Mouse (Mus musculus): ENCODE measurements at regions not wholly inside any gene's neighbourhood (a gene's known extent, or its start where the extent isn't known, plus 50 kb on each side); places are given as distances from the start of the nearest gene placed in this dataset.

DNA sequence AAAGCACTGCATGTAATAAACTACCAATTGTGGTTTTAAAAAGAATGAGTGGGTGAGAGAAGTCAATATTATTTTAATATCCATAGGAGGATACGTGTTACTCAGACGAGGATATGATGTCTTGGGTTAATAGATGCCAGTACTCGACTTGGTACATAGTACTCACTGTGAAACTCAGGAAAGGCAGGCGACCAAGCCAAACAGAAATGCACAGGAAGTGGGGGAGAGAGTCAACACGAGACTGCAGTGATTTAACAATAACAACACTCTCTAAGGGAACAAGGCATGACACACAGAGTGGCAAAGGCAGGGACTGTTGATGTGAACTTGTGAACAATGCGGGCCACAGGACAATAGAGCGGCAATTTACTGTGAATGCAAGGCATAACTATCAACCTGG is 464.6 kb downstream of the Etnk1 start:
- DNase-seq (ENCODE audit: low spot score): no peak

DNA sequence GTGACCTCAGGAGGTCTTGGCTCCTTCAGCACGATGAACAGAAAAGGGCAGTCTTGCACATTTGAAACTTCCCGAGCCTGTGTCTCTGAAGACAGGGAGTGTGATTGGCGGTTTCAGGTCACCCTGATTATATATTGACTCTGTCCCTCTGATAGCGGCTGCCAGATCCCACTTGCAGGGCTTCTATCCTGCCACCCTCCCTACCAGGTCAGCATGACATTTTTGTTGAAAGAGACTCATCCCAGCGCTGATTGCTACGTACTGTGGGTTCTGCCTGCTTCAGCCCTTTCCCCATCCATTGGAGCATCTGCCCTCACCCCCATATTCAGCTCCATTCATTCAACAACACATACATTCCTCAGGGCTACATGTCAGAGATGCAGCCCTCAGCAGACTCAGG is 466.7 kb downstream of the Etnk1 start:
- DNase-seq (ENCODE audit: low spot score): no peak

DNA sequence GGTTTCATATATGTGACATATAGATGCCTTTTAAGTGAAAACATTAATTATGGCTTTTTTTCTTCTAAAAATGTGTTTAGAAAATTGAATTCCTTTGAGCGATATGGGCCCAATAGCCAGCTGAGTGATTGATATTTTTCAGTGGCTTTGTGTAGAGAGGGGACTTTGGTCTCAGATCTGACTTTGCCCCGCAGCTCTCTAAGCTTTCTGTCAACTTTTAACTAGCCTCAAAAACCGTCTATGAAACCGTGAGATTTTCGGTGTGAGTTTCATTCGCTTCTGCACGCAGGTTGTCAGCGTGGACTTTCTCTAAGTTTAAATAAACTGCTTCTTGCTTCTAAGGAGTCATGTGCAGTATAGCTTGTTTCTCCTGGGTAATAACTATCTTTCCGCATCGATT is 467.3 kb downstream of the Etnk1 start:
- DNase-seq (ENCODE audit: low spot score): no peak

DNA sequence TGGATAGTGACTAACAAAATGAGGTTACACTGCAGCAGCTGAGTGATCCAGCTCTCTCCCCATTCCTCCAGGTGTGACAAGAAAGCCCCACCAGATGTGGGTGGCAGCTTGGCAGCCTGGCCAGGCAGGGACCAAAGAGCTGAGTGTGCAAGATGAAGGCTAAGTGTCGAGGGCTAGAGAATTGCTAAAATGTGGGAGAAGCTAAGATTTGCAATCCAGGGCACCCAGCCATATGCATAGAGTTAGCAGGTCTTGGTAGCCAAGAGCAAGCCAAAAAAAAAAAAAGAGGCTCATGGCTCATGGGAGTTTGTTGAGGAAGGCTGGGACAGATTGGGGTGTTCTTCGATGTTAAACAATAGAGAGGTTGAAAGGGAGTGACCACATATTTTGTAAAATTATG is 468.0 kb downstream of the Etnk1 start:
- DNase-seq (ENCODE audit: low spot score): no peak

DNA sequence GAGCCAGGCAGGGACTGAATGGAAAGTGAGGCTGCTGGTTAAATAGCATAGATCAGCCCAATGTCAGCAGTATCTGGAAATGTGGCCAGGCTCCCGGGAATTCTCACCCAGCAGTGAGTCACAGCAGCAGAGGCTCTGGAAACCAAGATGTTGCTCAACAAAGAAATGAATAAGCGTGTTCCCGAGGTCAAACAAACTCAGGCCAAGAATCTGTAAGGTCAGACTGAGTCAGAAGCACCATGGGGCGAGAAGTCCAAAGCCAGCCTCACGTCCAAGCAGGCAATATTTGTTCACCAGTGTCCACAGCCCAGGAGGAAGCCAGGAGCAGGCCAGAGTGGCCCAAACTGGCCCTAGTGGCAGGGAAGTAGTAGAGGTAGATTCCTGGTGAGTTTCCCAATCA is 473.6 kb downstream of the Etnk1 start:
- DNase-seq (ENCODE audit: low spot score): peak; percentile 52

DNA sequence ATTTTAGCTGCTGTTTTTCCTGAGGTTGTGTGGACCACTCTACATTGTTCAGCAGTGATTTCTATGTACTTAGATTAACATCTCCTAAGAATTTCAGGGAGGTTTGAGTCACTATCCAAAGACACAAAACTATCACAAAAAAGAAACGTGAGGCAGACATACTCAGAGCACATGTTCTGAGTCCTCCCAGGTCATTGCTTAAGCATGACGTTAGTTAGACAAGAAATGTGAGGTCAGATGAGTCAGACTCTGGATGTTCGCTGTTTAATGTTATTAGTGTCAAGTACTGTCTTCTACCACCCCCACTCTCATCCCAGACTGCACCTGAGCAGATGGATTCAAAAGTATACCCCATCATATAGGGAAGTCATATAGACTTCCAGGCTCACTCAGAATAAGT is 475.0 kb downstream of the Etnk1 start:
- no peak for DNase-seq (ENCODE audit: low spot score)

DNA sequence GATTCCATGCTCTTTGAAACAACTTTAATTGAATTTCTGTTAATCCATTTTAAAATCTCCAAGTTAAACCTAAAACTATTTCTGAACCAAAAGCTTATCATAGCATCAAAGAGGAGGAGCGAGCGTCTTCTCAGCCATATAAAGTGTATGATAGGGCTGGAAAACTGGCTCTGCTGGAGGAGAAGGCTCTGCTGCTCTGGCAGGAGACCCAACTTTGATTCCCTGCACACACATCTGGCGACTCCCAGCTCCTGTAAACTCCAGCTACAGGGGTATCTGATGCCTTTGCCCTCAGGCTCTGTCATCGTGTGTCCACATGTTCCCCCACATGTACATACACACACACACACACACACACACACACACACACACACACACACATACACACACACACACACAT is 479.0 kb downstream of the Etnk1 start:
- no peak for DNase-seq (ENCODE audit: low spot score)

DNA sequence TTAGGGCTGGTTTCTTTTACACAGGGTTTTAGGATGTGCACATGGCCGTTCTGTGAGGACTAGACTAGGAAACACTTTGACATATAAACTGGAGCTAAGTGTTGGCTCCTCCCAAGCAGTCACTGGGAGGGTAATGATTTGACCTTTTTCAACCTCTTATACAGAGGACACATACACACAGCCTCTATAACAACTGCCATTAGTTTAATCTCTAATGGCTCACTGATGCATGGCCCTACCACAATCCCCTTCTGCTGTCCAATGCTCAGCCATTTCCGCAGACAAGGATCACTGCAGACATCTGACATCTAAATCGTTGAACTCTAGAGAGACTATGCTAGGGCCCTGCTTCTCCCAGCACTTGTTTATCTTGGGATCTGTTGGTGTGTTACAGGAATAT is 481.5 kb downstream of the Etnk1 start:
- DNase-seq (ENCODE audit: low spot score): no peak

DNA sequence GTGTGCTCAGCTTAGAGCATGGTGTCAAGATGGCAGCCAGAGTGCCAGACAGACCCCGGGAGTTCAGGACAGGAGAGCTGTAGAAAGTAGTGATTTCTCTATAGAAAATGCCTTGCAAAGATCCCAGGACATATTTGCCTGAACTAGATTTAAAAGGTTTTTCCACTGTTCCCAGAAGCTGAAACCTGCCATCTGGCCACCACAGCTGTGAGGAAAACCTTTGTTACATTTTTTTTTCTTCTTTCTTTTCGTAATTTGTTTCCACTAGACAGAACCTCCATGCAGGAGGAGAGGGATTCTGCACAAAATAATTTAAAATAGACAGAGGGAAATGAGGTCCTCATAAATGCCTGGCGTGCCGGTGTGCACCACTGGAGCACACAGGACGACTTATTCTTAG is 489.6 kb downstream of the Etnk1 start:
- no peak for DNase-seq (ENCODE audit: low spot score)

DNA sequence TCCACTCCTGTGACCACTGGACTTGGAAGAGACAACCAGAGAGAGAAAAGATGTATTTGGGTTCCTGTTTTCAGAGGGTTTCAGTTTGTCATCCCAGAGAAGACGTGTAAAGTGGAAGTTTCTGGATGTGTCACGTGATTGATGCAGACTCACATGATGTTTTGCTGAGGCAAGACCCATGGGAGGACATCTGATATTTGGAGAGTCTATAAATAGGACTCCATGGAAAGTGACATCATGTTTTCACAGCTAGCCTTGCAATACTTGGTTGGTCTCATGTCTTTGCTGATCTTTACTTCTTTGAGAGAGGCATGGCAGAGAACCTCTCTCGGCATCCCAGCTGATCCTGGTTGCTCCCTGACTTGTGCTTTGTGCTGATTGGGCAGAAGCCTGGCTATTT is 493.8 kb downstream of the Etnk1 start:
- DNase-seq (ENCODE audit: low spot score): no peak

DNA sequence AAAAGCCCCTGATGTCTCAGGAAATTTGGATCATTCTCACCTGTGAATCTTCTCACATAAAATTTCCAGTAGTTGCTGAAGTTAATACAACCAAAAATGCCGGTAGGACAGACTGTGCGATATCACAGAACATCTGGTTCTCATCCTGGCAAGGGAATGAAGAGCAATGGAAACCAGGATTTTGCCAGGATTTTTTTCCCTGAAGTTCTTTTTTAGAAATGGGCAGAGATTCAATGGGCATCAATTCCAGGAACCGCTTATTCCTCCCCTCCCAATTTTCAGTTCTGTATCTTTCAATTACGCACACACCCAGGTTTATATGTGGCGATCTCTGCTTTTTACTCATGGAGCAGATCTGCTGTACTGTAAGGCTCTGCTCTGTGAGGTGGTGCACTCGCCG is 496.3 kb downstream of the Etnk1 start:
- no peak for DNase-seq (ENCODE audit: low spot score)

DNA sequence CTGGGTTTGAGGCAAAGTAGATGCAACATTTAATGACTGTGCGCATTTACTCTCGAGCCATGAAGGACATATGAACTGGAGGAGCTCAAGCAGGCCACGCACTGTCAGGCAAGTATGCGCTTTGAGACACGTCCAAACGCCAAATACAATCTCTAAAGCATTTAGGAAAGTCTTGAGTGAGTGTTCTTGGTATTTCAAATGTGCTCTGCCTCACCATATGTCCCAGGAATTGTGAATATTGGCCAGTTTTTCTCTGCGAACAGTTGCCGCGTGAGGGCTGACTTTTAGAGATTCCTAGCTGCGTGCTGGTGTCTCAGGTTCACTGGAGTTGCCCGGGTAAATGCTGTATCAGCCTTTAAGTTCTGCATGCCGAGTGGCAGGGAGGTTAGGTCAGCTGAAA is 498.4 kb downstream of the Etnk1 start:
- DNase-seq (ENCODE audit: low spot score): no peak

DNA sequence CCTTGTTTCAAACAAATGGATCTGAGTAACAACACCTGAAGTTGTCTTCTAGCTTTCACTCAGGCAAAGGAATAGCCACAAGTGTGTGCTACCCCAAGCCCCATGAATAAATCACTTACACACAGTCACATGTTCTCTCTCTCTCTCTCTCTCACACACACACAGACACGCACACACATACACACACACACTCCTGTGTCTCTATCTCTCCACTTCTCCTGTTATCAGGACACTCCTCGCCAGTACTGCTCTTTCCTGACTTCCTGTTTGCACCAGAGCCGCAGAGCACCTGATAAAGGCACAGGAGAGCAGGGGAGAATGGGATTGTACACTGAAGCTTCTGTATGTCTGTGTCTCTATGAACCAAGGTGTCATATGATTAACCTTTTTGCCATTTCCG is 501.5 kb downstream of the Etnk1 start:
- DNase-seq (ENCODE audit: low spot score): no peak

DNA sequence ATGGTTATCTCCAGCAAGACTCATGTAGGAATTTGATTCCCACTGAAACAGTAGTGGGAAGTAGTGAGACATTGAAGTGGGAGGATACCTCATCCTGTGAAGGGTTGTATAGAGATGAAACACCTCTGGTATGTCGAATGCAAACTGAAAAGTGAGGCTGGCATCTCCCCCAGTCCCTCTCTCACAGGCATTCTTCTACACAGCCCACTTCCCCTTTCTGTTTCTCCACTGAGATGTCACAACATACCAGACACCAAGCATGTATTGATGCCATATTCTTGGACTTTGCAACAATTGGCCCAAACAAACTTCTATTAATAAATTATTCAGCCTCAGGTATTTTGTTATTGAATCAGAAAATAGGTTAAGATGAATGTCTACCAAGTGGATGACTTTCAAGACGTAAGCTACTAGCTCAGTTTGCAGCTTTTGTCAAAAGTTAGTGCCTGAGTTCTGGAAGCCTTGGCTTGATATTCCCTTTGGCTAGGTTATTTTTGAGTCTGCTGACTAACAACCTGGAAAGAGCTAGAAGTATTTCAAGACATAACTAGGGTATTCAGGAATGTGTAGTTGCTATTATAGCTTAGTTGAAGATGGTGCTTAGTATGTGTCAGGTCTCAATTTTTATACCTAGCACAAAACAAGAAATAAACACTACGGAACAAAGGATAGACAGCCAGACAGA is 502.6 kb downstream of the Etnk1 start:
- DNase-seq (ENCODE audit: low spot score): no peak

DNA sequence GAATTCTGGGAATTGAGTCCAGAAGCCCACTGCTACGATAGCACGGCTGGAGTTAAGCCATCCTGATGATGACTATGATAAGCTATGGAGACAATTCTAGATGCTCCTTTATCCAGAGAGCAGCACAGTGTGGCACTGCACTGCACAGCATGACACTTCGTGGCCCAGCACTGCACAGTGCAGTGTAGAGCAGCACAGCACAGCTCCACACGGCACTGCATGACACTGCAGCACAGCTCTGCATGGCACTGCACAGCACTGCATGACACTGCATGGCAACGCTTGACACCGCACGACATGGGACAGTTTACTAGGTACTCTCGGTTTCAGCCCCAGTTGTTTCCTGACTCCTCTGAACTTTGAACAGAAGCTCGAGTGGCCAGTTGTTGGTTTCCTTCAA is 523.1 kb downstream of the Etnk1 start:
- no peak for DNase-seq (ENCODE audit: low spot score)

DNA sequence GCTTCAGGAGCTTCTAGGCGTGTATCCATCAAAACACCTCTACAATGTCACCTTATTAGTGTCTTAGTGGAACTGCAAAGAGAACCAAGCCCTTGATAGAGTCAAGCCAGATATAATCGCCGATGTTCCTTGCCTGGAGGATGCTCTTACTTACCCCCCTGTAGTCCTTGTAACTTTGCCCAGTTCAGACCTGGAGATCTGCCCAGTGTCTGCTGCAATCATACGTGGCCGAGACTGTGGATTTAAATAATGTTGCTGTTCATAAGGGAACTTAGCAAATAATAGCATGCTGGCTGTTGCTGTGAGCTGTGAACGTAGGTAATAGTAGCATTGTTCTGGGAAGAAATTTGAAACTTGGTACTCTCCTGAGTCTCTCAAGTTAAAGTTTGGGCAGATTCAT is 523.8 kb downstream of the Etnk1 start:
- no peak for DNase-seq (ENCODE audit: low spot score)

DNA sequence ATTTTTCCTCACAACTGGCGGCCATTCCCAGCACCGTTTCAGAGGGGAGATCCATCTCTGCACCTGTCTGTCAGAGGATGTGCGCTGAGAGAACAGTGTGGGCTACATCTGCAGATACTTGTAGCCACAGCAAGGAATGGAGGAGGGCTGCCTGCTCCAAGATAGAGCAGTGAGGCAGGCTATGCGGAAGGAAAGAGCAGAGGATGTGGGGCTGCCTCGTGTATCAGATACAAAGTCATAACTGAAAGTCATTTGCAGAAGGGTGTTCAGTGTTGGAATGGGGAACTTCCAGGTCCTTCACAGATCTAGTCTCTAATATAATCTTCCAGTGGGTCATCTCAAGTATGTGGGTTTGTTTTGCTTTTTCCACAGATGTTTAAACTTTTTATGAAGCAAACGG is 531.0 kb downstream of the Etnk1 start:
- DNase-seq (ENCODE audit: low spot score): no peak

DNA sequence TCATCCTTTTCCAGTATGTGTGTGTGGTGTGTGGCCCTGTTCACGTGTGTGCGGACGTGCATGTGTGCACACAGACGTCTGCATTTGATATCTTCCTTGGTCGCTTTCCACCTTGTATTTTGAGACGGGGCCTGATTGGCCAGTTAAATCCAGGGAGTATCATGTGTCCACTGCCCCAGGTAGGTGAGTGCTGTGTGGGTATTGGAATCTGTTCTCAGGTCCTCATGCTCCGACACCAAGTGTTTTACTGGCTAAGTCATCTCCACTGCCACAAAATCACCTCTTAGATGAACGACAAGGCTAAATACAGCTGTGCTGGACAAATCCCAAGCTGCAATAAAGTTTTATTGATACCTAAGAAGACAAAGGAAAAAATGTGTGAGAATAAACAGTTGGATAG is 537.0 kb downstream of the Etnk1 start:
- DNase-seq (ENCODE audit: low spot score): no peak

DNA sequence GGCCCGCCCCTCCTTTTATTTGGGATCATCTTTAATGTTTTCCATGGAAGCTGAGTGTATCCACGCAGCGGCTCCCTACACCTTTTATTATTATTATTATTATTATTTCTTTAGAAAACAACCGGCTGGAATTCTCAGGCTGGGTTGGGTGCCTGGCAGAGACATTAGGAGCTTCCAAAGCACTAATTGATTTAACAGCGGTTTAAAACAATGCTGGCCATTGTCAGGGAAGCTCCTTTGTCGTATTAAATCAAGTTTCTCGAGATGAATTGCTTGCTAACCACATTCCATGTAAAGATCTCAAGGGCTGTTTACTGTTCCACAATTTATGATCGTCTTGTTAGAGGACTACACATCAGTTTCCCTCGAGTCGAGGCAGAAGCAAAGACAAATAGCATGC is 539.4 kb downstream of the Etnk1 start:
- DNase-seq (ENCODE audit: low spot score): no peak

DNA sequence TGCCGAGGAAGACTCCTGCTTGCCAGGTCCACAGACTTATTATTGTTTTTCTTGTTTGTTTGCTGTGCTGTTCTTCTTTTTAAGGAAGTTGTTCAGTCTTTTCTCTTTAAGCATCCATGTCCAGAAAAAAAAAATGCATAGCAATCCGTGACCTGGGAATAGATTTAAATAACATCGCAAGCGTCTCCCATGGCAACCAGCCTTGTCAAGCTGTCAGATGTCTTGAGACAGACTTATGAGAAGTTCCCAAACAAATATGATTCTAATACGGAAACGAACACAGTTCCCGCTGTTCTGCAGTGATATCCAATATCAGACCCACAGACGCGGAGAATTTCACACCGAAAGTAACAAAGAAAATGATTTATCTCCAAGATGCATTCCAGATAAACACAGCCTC is 547.4 kb downstream of the Etnk1 start:
- DNase-seq (ENCODE audit: low spot score): no peak

DNA sequence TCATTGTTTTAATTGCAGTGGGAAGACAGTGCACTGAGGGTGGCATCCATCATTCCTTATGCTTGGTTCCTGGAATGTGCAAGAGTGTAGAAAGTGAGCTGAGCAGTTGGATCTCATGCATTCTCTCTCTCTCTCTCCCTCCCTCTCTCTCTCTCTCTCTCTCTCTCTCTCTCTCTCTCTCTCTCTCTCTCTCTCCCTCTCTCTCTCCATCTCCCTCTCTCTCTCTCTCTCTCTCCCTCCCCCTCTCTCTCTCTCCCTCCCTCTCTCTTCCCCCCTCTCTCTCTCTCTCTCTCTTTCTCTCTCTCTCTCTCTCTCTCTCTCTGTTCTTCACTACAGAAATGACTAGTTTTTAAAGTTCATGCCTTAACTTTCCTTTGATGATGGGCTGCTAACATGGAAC is 583.1 kb downstream of the Etnk1 start:
- no peak for DNase-seq (ENCODE audit: low spot score)

DNA sequence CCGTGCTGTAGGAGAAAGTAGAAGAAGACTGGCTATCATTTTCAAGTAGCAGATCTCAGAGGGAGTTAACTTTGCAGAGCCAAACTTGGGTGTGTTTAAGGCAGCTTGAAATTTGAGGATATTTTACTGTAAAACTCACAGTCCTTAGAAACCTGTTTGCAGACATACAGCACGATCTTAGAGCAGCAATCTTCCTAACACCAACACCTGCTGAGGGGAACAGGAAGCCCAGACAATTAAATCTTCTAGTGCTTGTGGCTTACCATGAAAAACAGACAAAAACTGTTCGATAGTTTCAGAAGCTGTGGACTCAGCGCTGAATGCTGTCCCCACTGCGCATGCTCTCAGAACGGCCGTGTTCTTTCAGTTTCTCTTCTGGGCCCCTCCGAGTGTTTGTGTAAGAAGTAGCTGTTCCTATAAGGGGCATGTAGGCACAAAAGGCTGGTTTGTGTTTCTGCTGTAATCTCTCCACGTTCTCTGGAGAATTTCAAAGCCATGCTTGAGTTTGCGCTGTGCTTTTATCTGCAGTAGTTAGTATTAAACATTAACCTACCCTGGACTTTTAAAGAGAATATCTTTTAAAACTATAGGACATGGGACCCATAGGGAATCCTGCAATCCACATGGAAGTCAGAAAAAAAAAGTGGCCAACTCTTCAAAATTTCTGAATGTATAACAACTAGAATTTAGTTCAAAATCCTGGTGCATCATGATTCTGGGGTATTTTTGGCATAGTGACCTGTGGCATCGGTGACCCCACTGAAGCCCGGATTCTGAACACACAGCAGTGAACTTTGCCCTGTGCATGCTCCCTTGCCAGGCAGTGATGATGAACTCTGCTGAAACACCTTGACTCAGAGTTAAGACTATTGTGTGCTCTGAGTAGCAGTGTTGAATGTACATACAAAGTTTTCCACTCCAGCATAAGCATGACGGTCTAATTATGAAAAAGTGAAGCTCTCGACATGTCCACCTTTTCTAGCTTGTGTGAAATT is 584.4 kb downstream of the Etnk1 start:
- DNase-seq (ENCODE audit: low spot score): peak; percentile 49

DNA sequence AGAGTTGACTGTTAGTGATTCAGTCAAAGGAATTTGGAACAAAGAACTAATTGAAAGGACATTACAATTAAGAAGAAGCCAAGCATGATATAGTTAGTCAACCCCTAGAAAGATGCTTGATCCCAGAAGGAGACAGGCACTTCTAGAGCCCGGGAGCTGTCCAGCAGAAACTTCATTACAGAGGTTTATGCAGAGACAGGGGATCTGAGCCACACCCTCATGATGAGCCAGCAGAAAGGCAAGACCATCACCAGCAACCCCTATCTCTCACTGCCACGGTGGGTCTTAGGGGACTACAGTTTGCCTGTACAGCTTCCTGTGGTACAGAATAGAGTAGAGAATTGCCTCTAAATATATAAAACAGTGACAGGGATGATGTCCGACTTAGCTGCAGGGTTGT is 590.4 kb downstream of the Etnk1 start:
- no peak for DNase-seq (ENCODE audit: low spot score)

DNA sequence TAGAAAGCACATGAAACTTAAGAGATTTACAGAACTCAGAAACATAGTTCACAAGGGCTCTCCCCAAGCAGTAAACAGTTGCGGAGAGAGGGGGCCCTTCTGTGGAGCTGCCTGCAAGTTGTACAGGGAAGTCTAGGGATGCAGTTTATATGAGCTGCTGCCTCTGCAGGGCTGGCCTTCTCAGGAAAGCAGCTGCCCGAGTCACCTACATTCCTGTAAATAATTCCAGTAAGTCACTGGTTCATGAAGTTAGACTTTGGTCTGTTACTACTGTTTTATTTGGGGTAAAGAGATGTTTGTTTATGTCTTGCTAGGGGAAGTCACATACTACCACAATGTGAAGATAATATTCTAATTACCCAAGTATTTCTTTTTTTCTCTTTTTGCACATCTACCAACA is 601.1 kb downstream of the Etnk1 start:
- no peak for DNase-seq (ENCODE audit: low spot score)
